Mouse (Mus musculus) fat pad, adult 2 months (tissue): ENCODE measurements around the gene Zfp991.
"Not testable (repeated sequence)": the region's sequence is repeated elsewhere in the genome, so short reads cannot be mapped to it uniquely, and the experiment has no call there.

Source experiments
- DNase-seq: peaks from one replicate; pipeline ENCODE4 v3.0.0-alpha.2; 2011; ENCODE audit warnings: low read depth, low spot score; ENCODE audit errors: extremely low read depth

Zfp991 gene

GRCm38 (mm10) chr4:147131837-147132459 lies at the start of gene Zfp991:
Gene Zfp991 (plus strand): TSS chr4:147132038.
- DNase-seq = not testable (repeated sequence)

DNA sequence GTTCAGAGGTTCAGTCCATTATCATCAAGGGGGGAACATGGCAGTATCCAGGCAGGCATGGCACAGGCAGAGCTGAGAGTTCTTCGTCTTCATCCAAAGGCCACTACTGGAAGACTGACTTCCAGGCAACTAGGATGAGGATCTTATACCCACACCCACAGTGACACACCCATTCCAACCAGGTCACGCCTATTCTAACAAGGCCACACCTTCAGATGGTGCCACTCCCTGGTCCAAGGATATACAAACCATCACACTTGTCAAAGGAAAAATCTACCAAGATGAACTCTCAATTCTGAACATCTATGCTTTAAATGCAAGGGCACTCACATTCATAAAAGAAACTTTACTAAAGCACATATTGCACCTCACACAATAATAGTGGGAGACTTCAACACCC lies 36.2 kb upstream of the Zfp991 start:
- DNase-seq = not testable (repeated sequence)

GRCm38 (mm10) chr4:147101666-147102626 lies 29.9 kb upstream of the Zfp991 start:
- not testable (repeated sequence) for DNase-seq

- not testable (repeated sequence) for DNase-seq
Observed at GRCm38 (mm10) chr4:147103814-147104213, 28.0 kb upstream of the Zfp991 start.

- DNase-seq = not testable (repeated sequence)
Observed at GRCm38 (mm10) chr4:147117839-147118238, 14.0 kb upstream of the Zfp991 start.

DNA sequence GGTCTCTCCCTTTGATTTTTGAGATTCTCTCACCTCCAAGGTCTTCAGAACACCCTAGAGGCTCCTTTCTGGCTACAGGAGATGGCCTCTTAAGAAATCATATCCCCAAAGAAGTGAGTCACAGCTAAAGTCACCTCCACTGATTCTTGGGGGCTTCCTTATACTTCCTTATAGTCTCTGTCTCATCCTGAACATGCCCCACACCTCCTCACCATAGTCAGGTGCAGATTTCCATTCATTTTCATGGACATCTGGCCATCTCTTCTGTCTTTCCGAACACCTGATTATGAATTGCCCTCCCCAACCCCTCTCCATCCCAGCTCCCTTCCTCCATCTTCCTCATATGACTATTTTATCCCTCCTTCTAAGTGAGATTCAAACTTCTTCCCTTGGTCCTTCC lies 9.6 kb upstream of the Zfp991 start:
- DNase-seq = not testable (repeated sequence)

DNA sequence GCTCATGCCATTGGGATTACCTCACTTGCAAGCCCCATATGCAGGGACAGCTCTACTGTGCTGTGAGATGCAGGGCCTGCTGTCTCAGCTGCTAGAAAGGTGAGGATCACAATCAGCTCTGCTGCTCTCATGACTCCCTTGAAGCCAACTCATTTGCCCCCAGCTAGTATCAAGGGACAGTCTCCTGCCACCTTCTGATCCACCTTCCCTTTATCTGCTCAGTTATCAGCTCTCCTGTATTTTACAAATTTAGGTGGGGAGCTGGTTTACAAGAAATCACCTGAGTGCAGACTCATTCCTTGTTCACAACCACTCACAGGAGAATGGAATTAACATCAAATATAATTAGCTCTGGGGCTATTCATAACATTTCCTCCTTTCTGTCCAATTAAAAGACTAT lies 8.0 kb upstream of the Zfp991 start:
- DNase-seq = not testable (repeated sequence)

DNA sequence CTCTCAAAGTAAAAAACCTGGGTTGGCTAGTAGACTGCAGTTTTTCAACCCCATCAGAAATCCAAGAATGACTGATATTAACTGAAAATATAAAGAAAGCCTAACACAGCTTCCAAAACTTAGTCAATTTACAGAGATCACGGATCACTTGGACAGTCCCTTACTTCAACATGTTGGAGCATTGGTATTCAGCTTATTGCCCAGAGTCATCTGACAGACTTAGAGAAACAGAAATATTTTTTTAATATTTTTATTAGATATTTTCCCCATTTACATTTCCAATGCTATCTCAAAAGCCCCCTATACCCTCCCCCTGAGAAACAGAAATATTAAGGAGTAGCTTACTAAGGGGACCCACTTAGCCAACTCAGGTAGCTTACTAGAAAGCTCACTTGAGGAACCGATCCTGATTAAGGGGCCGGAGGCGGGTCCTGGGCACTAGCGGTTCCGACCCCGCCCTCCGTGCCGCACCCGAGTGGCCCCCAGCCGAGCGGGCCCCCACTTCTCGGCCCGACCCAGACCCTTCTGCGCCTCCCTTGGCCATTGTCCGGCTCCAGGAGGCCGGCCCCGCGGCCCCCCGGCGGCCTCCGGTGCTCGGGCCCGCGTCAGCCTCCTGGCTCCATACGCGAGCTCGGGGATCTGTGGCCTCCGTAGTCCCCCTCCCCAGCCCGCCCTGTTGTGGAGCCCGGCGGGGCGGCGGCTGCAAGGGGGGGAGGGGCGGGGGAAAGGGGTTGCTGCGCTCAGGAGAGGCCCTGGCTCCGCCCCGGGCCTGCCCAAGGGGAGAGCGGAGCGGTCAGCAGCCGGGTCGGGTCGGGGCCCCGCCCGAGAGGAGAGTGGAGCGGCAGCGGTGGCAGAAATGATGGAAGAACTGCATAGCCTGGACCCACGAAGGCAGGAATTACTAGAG lies 7.2 kb upstream of the Zfp991 start:
- DNase-seq = not testable (repeated sequence)

DNA sequence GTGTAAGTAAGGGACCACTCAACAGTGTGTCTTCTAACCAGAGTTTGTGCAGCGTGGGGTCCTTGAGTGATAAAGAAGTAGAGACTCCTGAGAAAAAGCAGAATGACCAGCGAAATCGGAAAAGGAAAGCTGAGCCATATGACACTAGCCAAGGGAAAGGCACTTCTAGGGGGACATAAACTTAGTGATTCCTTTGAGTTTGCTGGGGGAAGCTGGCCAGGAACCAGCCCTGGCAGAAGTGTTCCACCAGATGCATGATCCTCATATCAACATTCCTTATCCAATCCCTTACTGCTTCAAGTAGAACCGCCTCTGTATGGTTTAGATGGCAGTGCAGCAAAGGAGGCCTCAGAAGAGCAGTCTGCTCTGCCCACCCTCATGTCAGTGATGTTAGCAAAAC lies 6.5 kb upstream of the Zfp991 start:
- not testable (repeated sequence) for DNase-seq

DNA sequence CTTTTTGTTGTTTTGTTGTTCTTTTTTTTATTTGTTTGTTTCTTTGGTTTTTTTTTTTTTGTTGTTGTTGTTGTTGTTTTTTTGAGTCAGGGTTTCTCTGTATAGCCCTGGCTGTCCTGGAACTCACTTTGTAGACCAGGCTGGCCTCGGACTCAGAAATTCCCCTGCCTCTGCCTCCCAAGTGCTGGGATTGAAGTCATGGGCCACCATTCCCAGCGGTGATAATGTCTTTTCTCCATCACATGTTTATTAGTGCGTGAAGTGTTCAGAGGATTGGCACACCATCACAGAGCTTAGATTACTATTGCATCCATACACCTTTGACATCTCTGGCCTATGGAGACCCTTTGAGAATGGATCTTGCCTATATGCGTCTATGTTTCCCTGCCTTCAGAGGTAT lies 6.0 kb upstream of the Zfp991 start:
- DNase-seq = not testable (repeated sequence)

GRCm38 (mm10) chr4:147126435-147126834 lies 5.4 kb upstream of the Zfp991 start:
- DNase-seq = not testable (repeated sequence)

- not testable (repeated sequence) for DNase-seq
Observed at GRCm38 (mm10) chr4:147127137-147127536, 4.7 kb upstream of the Zfp991 start.

DNA sequence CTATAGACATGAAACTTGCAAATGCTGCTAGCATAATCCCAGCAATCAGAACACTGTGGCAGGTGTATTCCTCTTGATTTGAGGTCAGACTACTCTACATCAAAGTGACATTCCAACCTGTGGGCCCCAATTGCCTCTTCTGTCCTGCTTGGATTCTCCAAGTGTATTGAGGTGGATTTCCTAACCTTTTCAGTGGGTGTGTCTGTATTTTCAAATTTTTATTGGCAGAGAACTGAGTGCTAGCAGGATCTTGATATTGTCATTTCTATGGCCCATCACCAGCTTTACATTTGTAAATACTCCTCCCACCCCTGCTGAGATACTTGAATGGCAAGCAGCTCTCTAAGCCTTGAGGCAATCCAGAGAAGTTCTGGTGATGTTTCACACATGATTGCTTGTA lies 3.7 kb upstream of the Zfp991 start:
- DNase-seq = not testable (repeated sequence)

DNA sequence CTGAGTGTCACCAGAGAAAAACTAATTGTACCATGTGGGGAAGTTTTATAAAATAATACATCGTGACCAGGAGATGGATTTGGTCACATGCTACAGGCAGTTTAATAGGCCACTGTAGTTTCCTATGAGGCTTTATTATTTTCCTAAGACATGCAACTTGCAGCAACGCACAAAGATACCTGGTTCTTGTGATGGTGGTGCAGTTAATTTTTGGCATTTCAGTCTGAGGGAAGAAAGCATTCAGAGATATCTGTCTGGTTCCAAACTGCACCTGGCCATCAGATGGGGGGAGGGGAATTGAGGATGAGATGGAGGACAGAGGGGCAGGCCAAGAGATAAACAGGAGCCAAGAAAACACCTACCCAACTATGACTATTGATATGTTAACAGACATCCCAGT lies 1.8 kb downstream of the Zfp991 start:
- DNase-seq = not testable (repeated sequence)

- not testable (repeated sequence) for DNase-seq
Observed at GRCm38 (mm10) chr4:147141757-147142156, 9.9 kb downstream of the Zfp991 start.

- DNase-seq = not testable (repeated sequence)
Observed at GRCm38 (mm10) chr4:147165282-147165681, 33.4 kb downstream of the Zfp991 start.

GRCm38 (mm10) chr4:147170547-147170946 lies 38.7 kb downstream of the Zfp991 start:
- DNase-seq = not testable (repeated sequence)

DNA sequence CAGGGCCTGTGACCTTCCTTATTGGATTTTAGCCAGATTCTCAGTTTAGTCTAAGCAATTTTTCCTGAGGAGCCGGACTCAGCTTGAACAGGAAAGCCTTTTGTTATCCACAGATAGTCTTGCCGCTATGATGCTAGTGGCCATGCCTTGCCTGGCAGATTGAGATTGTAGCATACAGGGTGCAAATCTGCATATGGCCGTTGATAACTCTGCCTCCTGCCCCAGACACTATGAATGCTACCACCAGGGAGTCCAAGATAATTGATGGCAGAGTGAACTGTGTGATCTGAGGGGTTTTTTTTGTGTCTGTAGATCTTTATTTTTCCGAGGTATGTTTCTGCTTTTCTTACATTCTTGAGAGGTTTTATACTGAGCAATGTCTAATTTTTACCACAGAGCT lies 39.7 kb downstream of the Zfp991 start:
- DNase-seq = not testable (repeated sequence)

GRCm38 (mm10) chr4:147176279-147176880 lies 44.5 kb downstream of the Zfp991 start:
- DNase-seq = not testable (repeated sequence)

- DNase-seq = not testable (repeated sequence)
Observed at GRCm38 (mm10) chr4:147181141-147181685, 49.4 kb downstream of the Zfp991 start.
